Comparison of ENCODE assay signal across 19 mouse cellular contexts in the genomic region with DNA sequence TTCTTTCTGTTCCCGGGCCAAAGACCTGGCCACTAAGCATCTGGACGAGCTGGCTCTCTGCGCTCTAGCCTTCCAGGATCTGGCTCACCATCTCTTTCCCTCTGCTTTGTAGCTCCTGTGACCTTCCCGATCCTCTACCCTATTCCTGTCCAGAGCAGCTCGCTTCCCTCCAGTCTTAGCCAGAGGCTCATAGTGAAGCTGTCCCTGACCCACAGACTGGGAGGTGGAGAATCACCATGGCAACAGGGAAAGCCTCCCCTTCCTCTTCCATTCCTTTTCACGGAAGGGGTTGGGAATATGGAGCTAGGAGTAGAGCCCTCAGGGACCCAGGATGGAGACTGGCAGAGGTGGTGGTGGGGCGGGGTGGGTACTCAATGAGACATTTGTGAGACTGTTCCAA. TPM values are rescaled to one million over a fixed set of nuclear protein-coding genes. Genes with fewer than 3 reads are reported as not detected.
DNase-seq lines count a peak whose midpoint lies in the region; ATAC-seq and TF ChIP-seq lines count a peak whose summit lies in the region.
"Had no signal": no experiment of that assay in that cellular context is flagged by ENCODE, and none has a peak within 500 bp of the region (broad histone marks: within the 10 kb centered on the region; RNA-seq: fewer than 3 reads in every experiment).

No protein-coding gene starts in this region.

- 0 out of 2 replicates have a peak, but pooled peaks have one; percentile 41 for ATAC-seq in forebrain, embryonic 16.5 days
- no peak; the same call in 1 of the 2 replicates for ATAC-seq in forebrain, embryonic 11.5 days (replicated peaks; ENCODE audit: low FRiP score)
- ATAC-seq in hindbrain, embryonic 16.5 days, result peak; percentile 37
- peak; percentile 58; the same call in 1 of the 2 replicates for ATAC-seq in neural tube, embryonic 12.5 days (ENCODE audit: low FRiP score, low read depth)
- no peak for ATAC-seq in intestine, embryonic 15.5 days
- no peak for ATAC-seq in erythroid progenitor cell, adult 5-6 weeks (replicated peaks; ENCODE audit: low FRiP score, poor library complexity, severe bottlenecking)
- ATAC-seq: activated CD4-positive, CD25-positive, alpha-beta regulatory T cell, adult 4 months had no signal

- H3K27ac ChIP-seq in forebrain, embryonic 16.5 days (ENCODE audit: low read length), result no peak overlapping the region
- no peak overlapping the region for H3K27ac ChIP-seq in forebrain, embryonic 11.5 days (ENCODE audit: low read depth, low read length)
- H3K27ac ChIP-seq in hindbrain, embryonic 16.5 days (ENCODE audit: low read depth, low read length), result peak overlapping the region; percentile 62
- no peak overlapping the region for H3K27ac ChIP-seq in neural tube, embryonic 12.5 days
- no peak overlapping the region for H3K27ac ChIP-seq in intestine, embryonic 15.5 days
- H3K27ac ChIP-seq: heart, embryonic 10.5 days had no signal

- no peak for DNase-seq in forebrain, embryonic 11.5 days (ENCODE audit: low spot score)
- DNase-seq in brain, embryonic 14.5 days (ENCODE audit: low read depth), result peak; percentile 58
- DNase-seq in ovary, postnatal 10 days (ENCODE audit: low spot score), result no peak
- DNase-seq: B cell, adult 2 months; cerebellum, adult 11-12 months; gastrocnemius, postnatal 10 days; kidney, adult 18-20 months; liver; lung, embryonic 14.5 days; right cerebral cortex, adult 18-20 months had no signal

- TF ChIP-seq POLR2A in brain, embryonic 14.5 days (IDR thresholded peaks at IDR 0.05; ENCODE audit: borderline replicate concordance, extremely low read depth, insufficient read depth, insufficient read length, poor library complexity, severe bottlenecking), result no peak

- H3K36me3 ChIP-seq in forebrain, embryonic 16.5 days (ENCODE audit: control insufficient read depth, insufficient read depth), result no peaks in the 10 kb centered on the region
- no peaks in the 10 kb centered on the region for H3K36me3 ChIP-seq in forebrain, embryonic 11.5 days (ENCODE audit: control insufficient read depth, insufficient read depth, low read length)
- H3K36me3 ChIP-seq in hindbrain, embryonic 16.5 days (ENCODE audit: control insufficient read depth, insufficient read depth, low read length), result no peaks in the 10 kb centered on the region
- H3K36me3 ChIP-seq in neural tube, embryonic 12.5 days, result no peaks in the 10 kb centered on the region
- H3K36me3 ChIP-seq in intestine, embryonic 15.5 days, result no peaks in the 10 kb centered on the region
- H3K36me3 ChIP-seq: heart, embryonic 10.5 days had no signal

- no peak overlapping the region for H3K9ac ChIP-seq in forebrain, embryonic 16.5 days (replicated peaks; ENCODE audit: low read depth, low read length)
- no peak overlapping the region; the same call in 1 of the 2 replicates for H3K9ac ChIP-seq in forebrain, embryonic 11.5 days (ENCODE audit: low read length)
- peak overlapping the region; percentile 28; the same call in 1 of the 2 replicates for H3K9ac ChIP-seq in hindbrain, embryonic 16.5 days (ENCODE audit: low read depth, low read length)
- no peak overlapping the region for H3K9ac ChIP-seq in neural tube, embryonic 12.5 days
- no peak overlapping the region for H3K9ac ChIP-seq in intestine, embryonic 15.5 days
- H3K9ac ChIP-seq: lung, embryonic 14.5 days had no signal

- H3K9me3 ChIP-seq in forebrain, embryonic 16.5 days (ENCODE audit: control insufficient read depth, low read length), result no peaks in the 10 kb centered on the region
- H3K9me3 ChIP-seq in forebrain, embryonic 11.5 days (ENCODE audit: control insufficient read depth, low read length), result no peaks in the 10 kb centered on the region
- H3K9me3 ChIP-seq in hindbrain, embryonic 16.5 days (ENCODE audit: control insufficient read depth, low read length), result no peaks in the 10 kb centered on the region
- H3K9me3 ChIP-seq in neural tube, embryonic 12.5 days, result no peaks in the 10 kb centered on the region
- H3K9me3 ChIP-seq in intestine, embryonic 15.5 days, result no peaks in the 10 kb centered on the region
- H3K9me3 ChIP-seq: heart, embryonic 10.5 days had no signal

- TF ChIP-seq CTCF in brain, embryonic 14.5 days (IDR thresholded peaks at IDR 0.05; ENCODE audit: borderline replicate concordance, extremely low read depth, insufficient read depth, insufficient read length), result no peak

- whole genome bisulfite sequencing in forebrain, embryonic 16.5 days, result 37% methylated on average over 7 of the region's 7 CpGs
- WGBS in forebrain, embryonic 11.5 days, result 39% methylated on average over 7 of the region's 7 CpGs
- 22% methylated on average over 7 of the region's 7 CpGs for WGBS in hindbrain, embryonic 16.5 days
- WGBS in neural tube, embryonic 12.5 days, result 34% methylated on average over 7 of the region's 7 CpGs
- 45% methylated on average over 7 of the region's 7 CpGs for WGBS in intestine, embryonic 15.5 days

- peaks cover 16% of the 10 kb centered on the region for H3K4me1 ChIP-seq in forebrain, embryonic 16.5 days (replicated peaks; ENCODE audit: control insufficient read depth, insufficient read depth, low read length)
- H3K4me1 ChIP-seq in forebrain, embryonic 11.5 days (replicated peaks; ENCODE audit: control insufficient read depth, insufficient read depth, low read length), result peaks cover 13% of the 10 kb centered on the region; the same call in 1 of the 2 replicates
- peaks cover 16% of the 10 kb centered on the region for H3K4me1 ChIP-seq in hindbrain, embryonic 16.5 days (ENCODE audit: control insufficient read depth, insufficient read depth, low read depth, low read length)
- peaks cover 29% of the 10 kb centered on the region for H3K4me1 ChIP-seq in neural tube, embryonic 12.5 days
- H3K4me1 ChIP-seq in intestine, embryonic 15.5 days (replicated peaks), result no peaks in the 10 kb centered on the region

- no peak overlapping the region for H3K4me3 ChIP-seq in forebrain, embryonic 16.5 days (replicated peaks; ENCODE audit: low read length)
- H3K4me3 ChIP-seq in forebrain, embryonic 11.5 days (ENCODE audit: low read depth, low read length), result no peak overlapping the region
- H3K4me3 ChIP-seq in hindbrain, embryonic 16.5 days (ENCODE audit: low read length), result no peak overlapping the region
- no peak overlapping the region for H3K4me3 ChIP-seq in neural tube, embryonic 12.5 days
- no peak overlapping the region for H3K4me3 ChIP-seq in intestine, embryonic 15.5 days (replicated peaks)
- H3K4me3 ChIP-seq: heart, embryonic 10.5 days had no signal

- 0 out of 2 replicates have a peak, but pooled peaks cover 4% of the 10 kb centered on the region for H3K27me3 ChIP-seq in forebrain, embryonic 16.5 days (replicated peaks; ENCODE audit: control insufficient read depth, insufficient read depth, low read length)
- H3K27me3 ChIP-seq in forebrain, embryonic 11.5 days (ENCODE audit: control insufficient read depth, insufficient read depth, low read length), result no peaks in the 10 kb centered on the region; the same call in 1 of the 2 replicates
- H3K27me3 ChIP-seq in hindbrain, embryonic 16.5 days (replicated peaks; ENCODE audit: control insufficient read depth, insufficient read depth, low read length), result no peaks in the 10 kb centered on the region
- no peaks in the 10 kb centered on the region for H3K27me3 ChIP-seq in neural tube, embryonic 12.5 days (replicated peaks)
- H3K27me3 ChIP-seq in intestine, embryonic 15.5 days (replicated peaks), result no peaks in the 10 kb centered on the region

- H3K4me2 ChIP-seq in forebrain, embryonic 16.5 days (ENCODE audit: low read length), result no peak overlapping the region
- H3K4me2 ChIP-seq in forebrain, embryonic 11.5 days (ENCODE audit: low read depth, low read length, severe bottlenecking), result no peak overlapping the region
- H3K4me2 ChIP-seq in hindbrain, embryonic 16.5 days (ENCODE audit: low read length), result no peak overlapping the region; the same call in none of the 2 replicates
- 0 out of 2 replicates have a peak overlapping the region, but pooled peaks have one; percentile 20 for H3K4me2 ChIP-seq in neural tube, embryonic 12.5 days (replicated peaks)
- H3K4me2 ChIP-seq in intestine, embryonic 15.5 days (replicated peaks), result no peak overlapping the region
- H3K4me2 ChIP-seq: lung, embryonic 14.5 days had no signal

RNA-seq across cellular contexts. Expression of a gene that starts 38.0 kb away (rescaled TPM):
- polyA plus RNA-seq in forebrain, embryonic 16.5 days (2015; fragmentation: Nextera tagmentation; extraction: Ambion mirVana), result 2.7 and 3.0 TPM in 2 replicates
- 9.4 and 10.9 TPM in 2 replicates for polyA plus RNA-seq in forebrain, embryonic 11.5 days (2014; fragmentation: Nextera tagmentation; extraction: Ambion mirVana)
- 36.2 and 64.4 TPM in 2 replicates for polyA plus RNA-seq in brain, embryonic 14.5 days (2012; rRNA removed)
- polyA plus RNA-seq in hindbrain, embryonic 16.5 days (2015; fragmentation: Nextera tagmentation; extraction: Ambion mirVana), result 35.9 and 43.0 TPM in 2 replicates
- polyA plus RNA-seq in neural tube, embryonic 12.5 days (2016; fragmentation: Nextera tagmentation; extraction: Ambion mirVana), result 68.4 and 70.3 TPM in 2 replicates
- polyA plus RNA-seq in intestine, embryonic 15.5 days (2015; fragmentation: Nextera tagmentation; extraction: Ambion mirVana), result 0.24 and 0.49 TPM in 2 replicates
- total RNA-seq in erythroid progenitor cell, adult 5-6 weeks (2015; ENCODE audit: low replicate concordance), result not detected in 2 replicates
- not detected in 2 replicates for total RNA-seq in erythroid progenitor cell, adult 5-6 weeks (2017; ENCODE audit: low replicate concordance)
- total RNA-seq: gastrocnemius, postnatal 10 days; heart, postnatal 25 days had no signal
- polyA plus RNA-seq: activated CD4-positive, CD25-positive, alpha-beta regulatory T cell, adult 4 months; lung, embryonic 14.5 days; urinary bladder, adult 2 months had no signal

RNA-seq across cellular contexts. Expression of a gene that starts 50.0 kb away (rescaled TPM):
- polyA plus RNA-seq in forebrain, embryonic 16.5 days (2015; fragmentation: Nextera tagmentation; extraction: Ambion mirVana), result 56.9 and 58.5 TPM in 2 replicates
- polyA plus RNA-seq in forebrain, embryonic 11.5 days (2014; fragmentation: Nextera tagmentation; extraction: Ambion mirVana), result 53.6 and 54.8 TPM in 2 replicates
- polyA plus RNA-seq in brain, embryonic 14.5 days (2012; rRNA removed), result 7.1 and 14.6 TPM in 2 replicates
- polyA plus RNA-seq in hindbrain, embryonic 16.5 days (2015; fragmentation: Nextera tagmentation; extraction: Ambion mirVana), result 51.0 and 52.1 TPM in 2 replicates
- polyA plus RNA-seq in neural tube, embryonic 12.5 days (2016; fragmentation: Nextera tagmentation; extraction: Ambion mirVana), result 53.3 and 56.7 TPM in 2 replicates
- 61.6 and 63.3 TPM in 2 replicates for polyA plus RNA-seq in intestine, embryonic 15.5 days (2015; fragmentation: Nextera tagmentation; extraction: Ambion mirVana)
- 5.4 and 15.5 TPM in 2 replicates for total RNA-seq in erythroid progenitor cell, adult 5-6 weeks (2015; ENCODE audit: low replicate concordance)
- total RNA-seq in erythroid progenitor cell, adult 5-6 weeks (2017; ENCODE audit: low replicate concordance), result 5.4 and 19.7 TPM in 2 replicates

Comparison
In these comparisons a context has a peak if more than half of its experiments do, and no peak if none do; other contexts are left out.
1. ATAC-seq: peak in forebrain, embryonic 16.5 days (single experiment), hindbrain, embryonic 16.5 days (single experiment) and neural tube, embryonic 12.5 days (single experiment); none in forebrain, embryonic 11.5 days (single experiment), intestine, embryonic 15.5 days (single experiment) and erythroid progenitor cell, adult 5-6 weeks (single experiment).